Mouse (Mus musculus) G1E (cell line): ENCODE data around the gene Tsku. TPM values are rescaled to one million over a fixed set of nuclear protein-coding genes. Genes with fewer than 3 reads are reported as not detected.

Experiments
- ATAC-seq: 2 replicates; pipeline ENCODE4 v1.8.0; 2016; ENCODE audit warnings: mild to moderate bottlenecking; ENCODE audit not compliant: insufficient number of reproducible peaks, poor library complexity, low FRiP score, severe bottlenecking; ENCODE audit errors: extremely low read depth
- DNase-seq: peaks from one replicate; pipeline ENCODE4 v3.0.0; 2012; ENCODE audit warnings: low spot score
- H3K27me3 ChIP-seq: 2 replicates; pipeline ENCODE4 v1.6.1; 2012; ENCODE audit warnings: mild to moderate bottlenecking, low read length, inconsistent platforms; ENCODE audit not compliant: insufficient read depth
- H3K36me3 ChIP-seq: replicated peaks from 2 replicates; pipeline ENCODE3; 2012; ENCODE audit warnings: mild to moderate bottlenecking, inconsistent platforms
- H3K4me1 ChIP-seq: 2 replicates; pipeline ENCODE4 v1.6.1; 2012; ENCODE audit warnings: low read depth, low read length, inconsistent platforms, mixed read lengths; ENCODE audit not compliant: insufficient read depth
- H3K4me3 ChIP-seq: 2 replicates; pipeline ENCODE4 v1.5.1; 2012; ENCODE audit warnings: low read depth, mild to moderate bottlenecking, inconsistent platforms, low read length, moderate library complexity, mixed read lengths
- H3K9me3 ChIP-seq: replicated peaks from 2 replicates; pipeline ENCODE4 v1.6.1; 2012; ENCODE audit warnings: inconsistent platforms
- CTCF ChIP-seq: IDR thresholded peaks from 2 replicates; pipeline ENCODE4 v1.5.1; 2012; ENCODE audit warnings: low read depth, low read length, inconsistent platforms, mixed read lengths
- GATA1 ChIP-seq: IDR thresholded peaks from 2 replicates; pipeline ENCODE4 v1.6.1; 2012; ENCODE audit warnings: borderline replicate concordance, low read length, inconsistent platforms, mixed read lengths
- GATA2 ChIP-seq: IDR thresholded peaks from 2 replicates; pipeline ENCODE4 v1.6.1; 2012; ENCODE audit warnings: low read depth, low read length, inconsistent platforms, borderline replicate concordance
- POLR2AphosphoS5 ChIP-seq: IDR thresholded peaks from 2 replicates; pipeline ENCODE4 v1.6.1; 2012; ENCODE audit warnings: low read depth, low read length, inconsistent platforms; ENCODE audit not compliant: insufficient replicate concordance
- TAL1 ChIP-seq: conservative IDR thresholded peaks from 2 replicates; pipeline ENCODE4 v1.6.1; 2012; ENCODE audit warnings: low read depth, low read length, inconsistent platforms, mixed read lengths
- polyA plus RNA-seq: library from polyadenylated mRNA; stranded (reverse); fragments of >175 nt; gene quantifications from 2 replicates; pipeline ENCODE4 v1.2.3, GENCODE M21; 2012
- total RNA-seq, 2 experiments: library from RNA; stranded (forward) in 1 of 2; stranded (reverse) in 1 of 2; fragments of 200-1000 nt in 1 of 2; fragments of >200 nt in 1 of 2; fragmentation: Nextera tagmentation in 1 of 2; gene quantifications; 2 replicates each; pipeline ENCODE4 v1.2.3; 2014 to 2017

Tsku gene
- total and polyA plus RNA-seq, 3 experiments, result not detected

DNA sequence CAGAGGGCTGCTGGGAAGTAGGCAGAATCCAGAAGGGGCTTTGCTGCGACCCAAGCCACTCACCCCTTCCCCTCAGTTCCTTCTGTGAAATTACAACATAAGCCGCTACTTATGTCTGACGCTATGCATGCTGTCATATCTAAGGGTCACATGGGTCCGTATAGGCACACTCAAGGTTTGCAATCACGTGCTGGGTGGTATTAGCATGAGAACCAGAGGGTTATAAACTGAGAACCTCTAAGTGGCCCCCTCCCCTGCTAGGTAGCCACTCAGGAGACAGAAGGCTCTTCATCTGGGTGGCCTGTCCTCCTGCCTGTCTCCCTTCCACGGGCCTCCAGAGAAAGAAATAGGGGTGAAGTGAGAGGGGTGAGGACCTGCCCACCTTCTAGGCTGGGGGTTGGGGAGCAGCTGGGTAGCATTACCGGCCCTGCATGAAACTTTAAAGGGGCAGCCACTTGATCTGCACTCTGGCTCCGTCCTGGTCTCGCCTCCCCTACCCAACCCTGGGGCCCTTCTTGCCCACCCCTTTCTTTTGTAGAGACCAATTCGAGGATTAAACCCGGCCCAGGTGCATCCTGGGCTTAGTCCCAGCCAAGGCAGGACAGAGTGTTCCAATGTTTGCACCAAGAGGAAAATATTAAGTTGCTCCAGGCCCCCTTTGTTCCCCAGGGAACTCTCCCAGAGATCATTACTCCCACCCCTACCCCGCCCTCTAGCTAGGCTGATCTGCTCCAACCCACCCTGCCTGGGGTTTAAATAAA is 6.8 kb downstream of the Tsku start:
- no peak for TF ChIP-seq GATA2
- TF ChIP-seq TAL1, result no peak
- no peak for TF ChIP-seq GATA1
- TF ChIP-seq CTCF, result no peak
- no peak for TF ChIP-seq POLR2AphosphoS5
- Histone ChIP-seq H3K4me3 (no peak overlapping the region), H3K4me1 (no peaks in the 10 kb centered on the region; the same call in 1 of the 2 replicates), H3K36me3 (no peaks in the 10 kb centered on the region), H3K27me3 (peaks cover 86% of the 10 kb centered on the region), H3K9me3 (no peaks in the 10 kb centered on the region)
- no peak for ATAC-seq
- DNase-seq, result no peak

- H3K4me3 ChIP-seq, result no peak overlapping the region
- TF ChIP-seq TAL1, result no peak
- no peak for TF ChIP-seq CTCF
- no peak for TF ChIP-seq GATA2
- no peak for TF ChIP-seq GATA1
- TF ChIP-seq POLR2AphosphoS5, result no peak
- ATAC-seq (no peak), DNase-seq (no peak)
- no peaks in the 10 kb centered on the region for H3K36me3 ChIP-seq
- H3K9me3 ChIP-seq, result no peaks in the 10 kb centered on the region
- H3K4me1 ChIP-seq, result peaks cover 2% of the 10 kb centered on the region; the same call in 1 of the 2 replicates
- H3K27me3 ChIP-seq, result peaks cover 84% of the 10 kb centered on the region
These were observed 7.5 kb downstream of the Tsku start for GRCm38 (mm10) chr7:98353616-98354015.

- H3K27me3 ChIP-seq, result peaks cover 70% of the 10 kb centered on the region
- ATAC-seq (no peak), DNase-seq (no peak)
- no peak for TF ChIP-seq TAL1
- no peak for TF ChIP-seq CTCF
- no peak for TF ChIP-seq POLR2AphosphoS5
- no peak for TF ChIP-seq GATA2
- TF ChIP-seq GATA1, result no peak
- H3K4me3 ChIP-seq, result no peak overlapping the region
- H3K4me1 ChIP-seq, result peaks cover 2% of the 10 kb centered on the region; the same call in 1 of the 2 replicates
- no peaks in the 10 kb centered on the region for H3K36me3 ChIP-seq
- H3K9me3 ChIP-seq, result no peaks in the 10 kb centered on the region
These were observed 9.6 kb downstream of the Tsku start for GRCm38 (mm10) chr7:98351523-98351922.

DNA sequence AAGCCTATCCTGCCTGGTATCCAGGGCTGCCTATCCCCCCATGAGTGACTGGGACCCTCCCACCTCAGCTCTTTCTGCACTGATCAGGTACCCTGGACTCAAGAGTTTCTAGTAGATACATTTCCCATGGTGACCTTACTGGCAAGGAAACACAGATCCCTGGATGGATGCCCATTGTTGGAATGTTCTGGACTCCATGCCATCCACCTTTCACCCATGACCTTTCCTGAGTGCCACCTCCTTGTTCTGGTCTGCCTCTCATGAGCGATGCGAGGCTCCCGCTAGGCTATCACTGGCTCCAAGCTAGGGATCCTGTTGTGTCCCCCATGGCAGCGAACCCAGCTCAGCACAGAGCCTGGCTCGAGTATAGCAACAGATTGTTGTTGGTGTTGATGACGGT is 11.3 kb downstream of the Tsku start:
- peaks cover 67% of the 10 kb centered on the region for H3K27me3 ChIP-seq

GRCm38 (mm10) chr7:98349096-98349495 is 12.0 kb downstream of the Tsku start:
- DNase-seq, result peak; percentile 80
- H3K4me3 ChIP-seq, result no peak overlapping the region
- peaks cover 9% of the 10 kb centered on the region; the same call in 1 of the 2 replicates for H3K4me1 ChIP-seq
- TF ChIP-seq GATA2, result no peak
- TF ChIP-seq CTCF, result peak; percentile 91
- H3K36me3 ChIP-seq, result no peaks in the 10 kb centered on the region
- no peak for ATAC-seq
- H3K9me3 ChIP-seq, result no peaks in the 10 kb centered on the region
- peaks cover 64% of the 10 kb centered on the region for H3K27me3 ChIP-seq

More for the DNA sequence above, 11.3 kb downstream of the Tsku start:
- H3K4me3 ChIP-seq, result no peak overlapping the region
- H3K4me1 ChIP-seq, result peaks cover 4% of the 10 kb centered on the region; the same call in 1 of the 2 replicates
- DNase-seq (no peak), ATAC-seq (no peak)
- TF ChIP-seq GATA1 (no peak), CTCF (no peak), GATA2 (no peak), TAL1 (no peak), POLR2AphosphoS5 (no peak)
- no peaks in the 10 kb centered on the region for H3K9me3 ChIP-seq
- no peaks in the 10 kb centered on the region for H3K36me3 ChIP-seq

GRCm38 (mm10) chr7:98348043-98348442 is 13.1 kb downstream of the Tsku start:
- ATAC-seq (0 out of 2 replicates have a peak, but pooled peaks have one; percentile 4), DNase-seq (peak; percentile 32)
- Histone ChIP-seq H3K4me3 (no peak overlapping the region), H3K9me3 (no peaks in the 10 kb centered on the region), H3K4me1 (peaks cover 10% of the 10 kb centered on the region; the same call in 1 of the 2 replicates), H3K27me3 (peaks cover 54% of the 10 kb centered on the region), H3K36me3 (no peaks in the 10 kb centered on the region)
- TF ChIP-seq GATA1, result no peak
- peak; percentile 46 for TF ChIP-seq CTCF
